Mouse (Mus musculus) spleen, adult 2 months (tissue): ENCODE measurements around the gene Tpd52l1. TPM values are rescaled to one million over a fixed set of nuclear protein-coding genes. Genes with fewer than 3 reads are reported as not detected.

Experiments
- DNase-seq, 2 experiments: peaks; one replicate each; pipeline versions ENCODE4 v3.0.0 to v3.0.0-alpha.2; 2012 to 2021; ENCODE audit warnings: low spot score in 2 of 2, low read depth in 1 of 2
- H3K27ac ChIP-seq: fragments of 200-500 bp; 2 replicates; pipeline ENCODE4 v1.5.1; 2012; ENCODE audit warnings: low read length, inconsistent platforms; ENCODE audit not compliant: insufficient read depth
- H3K27me3 ChIP-seq: fragments of 200-500 bp; 2 replicates; pipeline ENCODE4 v1.6.1; 2012; ENCODE audit warnings: mild to moderate bottlenecking, moderate library complexity, low read length, inconsistent platforms; ENCODE audit not compliant: control insufficient read depth, insufficient read depth
- H3K36me3 ChIP-seq: fragments of 200-500 bp; 2 replicates; pipeline ENCODE4 v1.6.1; 2012; ENCODE audit warnings: mild to moderate bottlenecking, low read length, inconsistent platforms; ENCODE audit not compliant: control insufficient read depth, insufficient read depth
- H3K4me1 ChIP-seq: fragments of 200-500 bp; 2 replicates; pipeline ENCODE4 v1.6.1; 2011; ENCODE audit warnings: inconsistent platforms; ENCODE audit not compliant: control insufficient read depth, insufficient read depth, insufficient read length
- H3K4me3 ChIP-seq: fragments of 200-500 bp; 2 replicates; pipeline ENCODE4 v1.5.1; 2011; ENCODE audit warnings: mild to moderate bottlenecking, inconsistent platforms; ENCODE audit not compliant: insufficient read depth, insufficient read length; ENCODE audit errors: extremely low read depth
- CTCF ChIP-seq: fragments of 200-500 bp; IDR thresholded peaks from 2 replicates; pipeline ENCODE4 v1.5.1; 2011; ENCODE audit warnings: mild to moderate bottlenecking, inconsistent platforms; ENCODE audit not compliant: insufficient read depth, insufficient read length, insufficient replicate concordance; ENCODE audit errors: extremely low read depth
- POLR2A ChIP-seq: fragments of 200-500 bp; IDR thresholded peaks from 2 replicates; pipeline ENCODE4 v1.6.1; 2011; ENCODE audit warnings: low read depth, low read length, inconsistent platforms
- WGBS: fragments of 180-500 bp; shearing (Covaris S2); methylation state at CpG from one replicate; pipeline ENCODE4 v1.1.7; 2018; 5-methylcytosine and 5-hydroxymethylcytosine counted together
- polyA plus RNA-seq: library from polyadenylated mRNA; depleted of rRNA; stranded (reverse); fragments of >200 nt; gene quantifications from 2 replicates; pipeline ENCODE4 v1.2.3, GENCODE M21; 2012

Gene Tpd52l1
- polyA plus RNA-seq, 1 experiment = 0.25 TPM

GRCm38 (mm10) chr10:31312865-31313848 is 132.6 kb downstream of the Tpd52l1 start, which contains the start of gene Hddc2:
Gene Hddc2 (plus strand): TSS chr10:31313383.
- H3K4me3 ChIP-seq = peak within 1 kb of the TSS; percentile 86
- TF ChIP-seq POLR2A = peak; percentile 64
- TF ChIP-seq CTCF = no peak
- WGBS = 5% methylated on average over 43 of the region's 44 CpGs
- no peaks in the 10 kb centered on the region for H3K4me1 ChIP-seq
- H3K36me3 ChIP-seq = peaks cover 8% of the 10 kb centered on the region
- peak; percentile 69 to 74 for DNase-seq
- no peaks in the 10 kb centered on the region for H3K27me3 ChIP-seq
- peak within 1 kb of the TSS; percentile 96 for H3K27ac ChIP-seq

- no peak overlapping the region for H3K4me3 ChIP-seq
- H3K4me1 ChIP-seq = no peaks in the 10 kb centered on the region
- H3K36me3 ChIP-seq = no peaks in the 10 kb centered on the region
- no peak overlapping the region for H3K27ac ChIP-seq
- H3K27me3 ChIP-seq = no peaks in the 10 kb centered on the region
- 0% methylated on average over 1 of the region's 1 CpGs for WGBS
- no peak for DNase-seq
- TF ChIP-seq POLR2A (no peak), CTCF (no peak)
Observed at GRCm38 (mm10) chr10:31307024-31307598, 138.6 kb downstream of the Tpd52l1 start.

- WGBS = 96% methylated on average over 2 of the region's 2 CpGs
- no peak for TF ChIP-seq POLR2A
- TF ChIP-seq CTCF = no peak
- H3K27ac ChIP-seq = no peak overlapping the region
- no peak overlapping the region for H3K4me3 ChIP-seq
- H3K4me1 ChIP-seq = no peaks in the 10 kb centered on the region
- no peaks in the 10 kb centered on the region for H3K27me3 ChIP-seq
- DNase-seq = no peak
- no peaks in the 10 kb centered on the region for H3K36me3 ChIP-seq
Observed at GRCm38 (mm10) chr10:31303446-31303845, 142.3 kb downstream of the Tpd52l1 start.

GRCm38 (mm10) chr10:31300292-31300691 is 145.5 kb downstream of the Tpd52l1 start:
- no peaks in the 10 kb centered on the region for H3K36me3 ChIP-seq
- H3K4me3 ChIP-seq = no peak overlapping the region
- no peak for DNase-seq
- WGBS = 83% methylated on average over 1 of the region's 1 CpGs
- no peaks in the 10 kb centered on the region for H3K27me3 ChIP-seq
- no peaks in the 10 kb centered on the region for H3K4me1 ChIP-seq
- no peak for TF ChIP-seq CTCF
- no peak for TF ChIP-seq POLR2A
- no peak overlapping the region for H3K27ac ChIP-seq

GRCm38 (mm10) chr10:31298921-31299574 is 146.7 kb downstream of the Tpd52l1 start:
- no peak overlapping the region for H3K4me3 ChIP-seq
- WGBS = 48% methylated on average over 6 of the region's 6 CpGs
- no peaks in the 10 kb centered on the region for H3K27me3 ChIP-seq
- peak in 1 of 2 experiments; percentile 30 for DNase-seq
- no peaks in the 10 kb centered on the region for H3K4me1 ChIP-seq
- no peak overlapping the region for H3K27ac ChIP-seq
- TF ChIP-seq CTCF (peak; percentile 38; the same call in 1 of the 2 replicates), POLR2A (no peak)
- no peaks in the 10 kb centered on the region for H3K36me3 ChIP-seq

- WGBS = 61% methylated on average over 2 of the region's 2 CpGs
- no peak for TF ChIP-seq POLR2A
- TF ChIP-seq CTCF = no peak
- DNase-seq = no peak
- no peaks in the 10 kb centered on the region for H3K27me3 ChIP-seq
- no peaks in the 10 kb centered on the region for H3K36me3 ChIP-seq
- no peak overlapping the region for H3K4me3 ChIP-seq
- no peaks in the 10 kb centered on the region for H3K4me1 ChIP-seq
- H3K27ac ChIP-seq = no peak overlapping the region
Observed at GRCm38 (mm10) chr10:31298263-31298662, 147.5 kb downstream of the Tpd52l1 start.

GRCm38 (mm10) chr10:31297106-31297505 is 148.7 kb downstream of the Tpd52l1 start:
- Histone ChIP-seq H3K36me3 (no peaks in the 10 kb centered on the region), H3K4me3 (no peak overlapping the region), H3K4me1 (no peaks in the 10 kb centered on the region), H3K27me3 (no peaks in the 10 kb centered on the region), H3K27ac (no peak overlapping the region)
- WGBS = 68% methylated on average over 4 of the region's 4 CpGs
- TF ChIP-seq POLR2A = no peak
- TF ChIP-seq CTCF = no peak
- DNase-seq = no peak
